Mouse (Mus musculus) myocyte (in vitro differentiated cells): ENCODE measurements at regions not wholly inside any gene's neighbourhood (a gene's known extent, or its start where the extent isn't known, plus 50 kb on each side); places are given as distances from the start of the nearest gene placed in this dataset.

Experiments used
- E2F4 ChIP-seq: IDR thresholded peaks from one replicate; pipeline ENCODE4 v1.6.1; 2011; ENCODE audit warnings: mild to moderate bottlenecking, control low read depth, moderate library complexity; ENCODE audit not compliant: insufficient read depth
- POLR2A ChIP-seq: IDR thresholded peaks from one replicate; pipeline ENCODE4 v1.6.1; 2011; ENCODE audit warnings: low read depth, mild to moderate bottlenecking, control low read depth, moderate library complexity; ENCODE audit not compliant: insufficient read length
- USF1 ChIP-seq: IDR thresholded peaks from one replicate; pipeline ENCODE4 v1.6.1; 2011; ENCODE audit warnings: low read depth, mild to moderate bottlenecking, control low read depth, moderate library complexity

GRCm38 (mm10) chr5:73782214-73783091, 131.3 kb downstream of the Spata18 start:
- TF ChIP-seq POLR2A (no peak), E2F4 (no peak), USF1 (no peak)
